Comparison of ENCODE assay signal across 24 mouse cellular contexts in genomic region chr6:31074394-31074793, GRCm38 (mm10).
DNase-seq lines count a peak whose midpoint lies in the region; ATAC-seq and TF ChIP-seq lines count a peak whose summit lies in the region.
"Had no signal": no experiment of that assay in that cellular context is flagged by ENCODE, and none has a peak within 500 bp of the region (broad histone marks: within the 10 kb centered on the region; RNA-seq: fewer than 3 reads in every experiment).

No protein-coding gene starts in this region.

- H3K9me3 ChIP-seq in lung, embryonic 14.5 days (ENCODE audit: low read depth, low read length) = no peaks in the 10 kb centered on the region
- H3K9me3 ChIP-seq in embryonic facial prominence, embryonic 15.5 days (replicated peaks) = no peaks in the 10 kb centered on the region
- no peaks in the 10 kb centered on the region for H3K9me3 ChIP-seq in intestine, embryonic 14.5 days (ENCODE audit: control insufficient read depth, low read length)
- H3K9me3 ChIP-seq in stomach, embryonic 14.5 days (ENCODE audit: control insufficient read depth, low read depth, low read length) = no peaks in the 10 kb centered on the region
- no peaks in the 10 kb centered on the region for H3K9me3 ChIP-seq in forebrain, embryonic 15.5 days
- H3K9me3 ChIP-seq in hindbrain, embryonic 10.5 days = no peaks in the 10 kb centered on the region
- H3K9me3 ChIP-seq: forebrain, embryonic 10.5 days; heart, embryonic 15.5 days; limb, embryonic 12.5 days; liver, embryonic 12.5 days; megakaryocyte, embryonic 14.5 days had no signal

- no peak for TF ChIP-seq CTCF in lung, embryonic 14.5 days (IDR thresholded peaks at IDR 0.05; ENCODE audit: low read depth)

- peak; percentile 61 for DNase-seq in lung, embryonic 14.5 days
- DNase-seq in lung, postnatal 25 days (ENCODE audit: low spot score) = no peak
- no peak for DNase-seq in intestine, embryonic 14.5 days (ENCODE audit: low spot score)
- no peak for DNase-seq in hindbrain, embryonic 10.5 days (ENCODE audit: low spot score)
- DNase-seq: adrenal gland, adult 8-10 months; cerebellum, adult 11-12 months; cerebellum, postnatal 14 days; forebrain, postnatal 0 days; kidney, adult 18-20 months; layer of hippocampus, postnatal 36 days; midbrain, embryonic 14.5 days; thymus, adult 18-20 months; thymus, postnatal 36 days had no signal

- no peak overlapping the region for H3K4me2 ChIP-seq in lung, embryonic 14.5 days
- H3K4me2 ChIP-seq in embryonic facial prominence, embryonic 15.5 days (replicated peaks) = no peak overlapping the region
- H3K4me2 ChIP-seq in intestine, embryonic 14.5 days (ENCODE audit: low read length) = no peak overlapping the region
- no peak overlapping the region for H3K4me2 ChIP-seq in stomach, embryonic 14.5 days (replicated peaks; ENCODE audit: low read depth, low read length)
- H3K4me2 ChIP-seq in forebrain, embryonic 15.5 days (replicated peaks) = no peak overlapping the region
- H3K4me2 ChIP-seq: heart, embryonic 15.5 days; limb, embryonic 12.5 days; liver, embryonic 12.5 days had no signal

- no peak for ATAC-seq in lung, embryonic 14.5 days (ENCODE audit: insufficient read depth)
- ATAC-seq in embryonic facial prominence, embryonic 15.5 days (ENCODE audit: insufficient number of reproducible peaks, low FRiP score, low TSS enrichment, low read depth) = no peak
- ATAC-seq in intestine, embryonic 14.5 days (replicated peaks; ENCODE audit: low FRiP score, low TSS enrichment, low read depth) = peak; percentile 26; the same call in 1 of the 2 replicates
- no peak for ATAC-seq in stomach, embryonic 14.5 days (ENCODE audit: insufficient number of reproducible peaks, insufficient read depth, low FRiP score, low read depth)
- ATAC-seq in forebrain, embryonic 15.5 days (replicated peaks) = no peak
- ATAC-seq: activated CD4-positive, CD25-positive, alpha-beta regulatory T cell, adult 4 months; forebrain, postnatal 0 days; hindbrain, embryonic 16.5 days; liver, embryonic 12.5 days had no signal

- peak overlapping the region; percentile 78 for H3K27ac ChIP-seq in lung, embryonic 14.5 days (ENCODE audit: low read depth)
- H3K27ac ChIP-seq in embryonic facial prominence, embryonic 15.5 days (replicated peaks) = peak overlapping the region; percentile 81
- H3K27ac ChIP-seq in intestine, embryonic 14.5 days (ENCODE audit: low read depth) = peak overlapping the region; percentile 40; the same call in 1 of the 2 replicates
- peak overlapping the region; percentile 80; the same call in 1 of the 2 replicates for H3K27ac ChIP-seq in stomach, embryonic 14.5 days (ENCODE audit: low read length)
- H3K27ac ChIP-seq in forebrain, embryonic 15.5 days (replicated peaks) = no peak overlapping the region
- no peak overlapping the region for H3K27ac ChIP-seq in hindbrain, embryonic 10.5 days
- H3K27ac ChIP-seq: forebrain, embryonic 10.5 days; heart, embryonic 15.5 days; kidney, postnatal 0 days; limb, embryonic 12.5 days; liver, embryonic 12.5 days had no signal

- no peaks in the 10 kb centered on the region for H3K36me3 ChIP-seq in lung, embryonic 14.5 days (ENCODE audit: insufficient read depth)
- H3K36me3 ChIP-seq in embryonic facial prominence, embryonic 15.5 days = no peaks in the 10 kb centered on the region
- H3K36me3 ChIP-seq in intestine, embryonic 14.5 days (ENCODE audit: control insufficient read depth, insufficient read depth, low read length) = no peaks in the 10 kb centered on the region
- H3K36me3 ChIP-seq in stomach, embryonic 14.5 days (ENCODE audit: control insufficient read depth, insufficient read depth, low read length) = no peaks in the 10 kb centered on the region
- no peaks in the 10 kb centered on the region for H3K36me3 ChIP-seq in forebrain, embryonic 15.5 days
- no peaks in the 10 kb centered on the region for H3K36me3 ChIP-seq in hindbrain, embryonic 10.5 days
- H3K36me3 ChIP-seq: forebrain, embryonic 10.5 days; heart, embryonic 15.5 days; limb, embryonic 12.5 days had no signal

- H3K9ac ChIP-seq in lung, embryonic 14.5 days = no peak overlapping the region
- H3K9ac ChIP-seq in embryonic facial prominence, embryonic 15.5 days = no peak overlapping the region
- H3K9ac ChIP-seq in intestine, embryonic 14.5 days (ENCODE audit: low read length) = no peak overlapping the region
- H3K9ac ChIP-seq in stomach, embryonic 14.5 days (replicated peaks; ENCODE audit: low read depth, low read length) = no peak overlapping the region
- H3K9ac ChIP-seq in forebrain, embryonic 15.5 days (replicated peaks) = no peak overlapping the region
- H3K9ac ChIP-seq: forebrain, postnatal 0 days; heart, embryonic 15.5 days; limb, embryonic 12.5 days; liver, embryonic 12.5 days had no signal

- H3K27me3 ChIP-seq in lung, embryonic 14.5 days (ENCODE audit: insufficient read depth, low read length) = no peaks in the 10 kb centered on the region
- no peaks in the 10 kb centered on the region for H3K27me3 ChIP-seq in embryonic facial prominence, embryonic 15.5 days
- no peaks in the 10 kb centered on the region for H3K27me3 ChIP-seq in intestine, embryonic 14.5 days (replicated peaks; ENCODE audit: control insufficient read depth, insufficient read depth, low read length)
- H3K27me3 ChIP-seq in stomach, embryonic 14.5 days (ENCODE audit: control insufficient read depth, insufficient read depth, low read length) = no peaks in the 10 kb centered on the region
- no peaks in the 10 kb centered on the region for H3K27me3 ChIP-seq in forebrain, embryonic 15.5 days
- no peaks in the 10 kb centered on the region for H3K27me3 ChIP-seq in hindbrain, embryonic 10.5 days (ENCODE audit: insufficient read depth, poor library complexity, severe bottlenecking)
- H3K27me3 ChIP-seq: heart, embryonic 15.5 days; limb, embryonic 12.5 days; liver, embryonic 12.5 days; megakaryocyte, embryonic 14.5 days had no signal

- peaks cover 8% of the 10 kb centered on the region; the same call in 1 of the 2 replicates for H3K4me1 ChIP-seq in lung, embryonic 14.5 days (ENCODE audit: insufficient read depth)
- peaks cover 46% of the 10 kb centered on the region for H3K4me1 ChIP-seq in embryonic facial prominence, embryonic 15.5 days
- peaks cover 25% of the 10 kb centered on the region for H3K4me1 ChIP-seq in intestine, embryonic 14.5 days (replicated peaks; ENCODE audit: control insufficient read depth, insufficient read depth, low read length)
- H3K4me1 ChIP-seq in stomach, embryonic 14.5 days (ENCODE audit: control insufficient read depth, insufficient read depth, low read length) = peaks cover 43% of the 10 kb centered on the region
- H3K4me1 ChIP-seq in forebrain, embryonic 15.5 days = peaks cover 12% of the 10 kb centered on the region
- H3K4me1 ChIP-seq in hindbrain, embryonic 10.5 days (replicated peaks) = peaks cover 26% of the 10 kb centered on the region

- H3K4me3 ChIP-seq in lung, embryonic 14.5 days (ENCODE audit: low read depth, low read length) = no peak overlapping the region
- no peak overlapping the region for H3K4me3 ChIP-seq in embryonic facial prominence, embryonic 15.5 days (replicated peaks)
- H3K4me3 ChIP-seq in intestine, embryonic 14.5 days (ENCODE audit: low read depth, low read length) = no peak overlapping the region
- H3K4me3 ChIP-seq in stomach, embryonic 14.5 days (ENCODE audit: low read depth, low read length) = no peak overlapping the region
- H3K4me3 ChIP-seq in forebrain, embryonic 15.5 days = no peak overlapping the region
- H3K4me3 ChIP-seq in hindbrain, embryonic 10.5 days = no peak overlapping the region
- H3K4me3 ChIP-seq: forebrain, embryonic 10.5 days; heart, embryonic 15.5 days; limb, embryonic 12.5 days; liver, embryonic 12.5 days; megakaryocyte, embryonic 14.5 days had no signal

- 30% methylated on average over 9 of the region's 9 CpGs for WGBS in lung, embryonic 14.5 days
- 35% methylated on average over 9 of the region's 9 CpGs for WGBS in embryonic facial prominence, embryonic 15.5 days
- 41% methylated on average over 9 of the region's 9 CpGs for WGBS in intestine, embryonic 14.5 days
- WGBS in stomach, embryonic 14.5 days = 24% methylated on average over 9 of the region's 9 CpGs
- WGBS in forebrain, embryonic 15.5 days = 64% methylated on average over 9 of the region's 9 CpGs
- 65% methylated on average over 9 of the region's 9 CpGs for WGBS in hindbrain, embryonic 10.5 days

Comparison
In these comparisons a context has a peak if more than half of its experiments do, and no peak if none do; other contexts are left out.
1. H3K27ac ChIP-seq: peak in lung, embryonic 14.5 days (single experiment), embryonic facial prominence, embryonic 15.5 days (single experiment), intestine, embryonic 14.5 days (single experiment) and stomach, embryonic 14.5 days (single experiment); none in forebrain, embryonic 15.5 days (single experiment) and hindbrain, embryonic 10.5 days (single experiment).